Mouse (Mus musculus) MEL (cell line): ENCODE results near the gene Lmbr1. TPM values are rescaled to one million over a fixed set of nuclear protein-coding genes. Genes with fewer than 3 reads are reported as not detected.

Experiments
- DNase-seq: peaks from one replicate; pipeline ENCODE4 v3.0.0; 2011; ENCODE audit warnings: low read depth, low spot score
- H3K27ac ChIP-seq: 2 replicates; pipeline ENCODE4 v1.5.1; 2012; ENCODE audit warnings: low read depth, mild to moderate bottlenecking, control low read depth, low read length, moderate library complexity; ENCODE audit not compliant: control insufficient read depth
- H3K27me3 ChIP-seq, 2 experiments: fragments of 150-350 bp in 1 of 2; sonication (generic) in 1 of 2; 2 replicates each; pipeline ENCODE4 v1.6.1; 2012; ENCODE audit warnings: low read length in 2 of 2, mild to moderate bottlenecking in 2 of 2, improper control_type of control experiment in 1 of 2, moderate library complexity in 1 of 2; ENCODE audit not compliant: insufficient read depth in 2 of 2, control insufficient read depth in 1 of 2
- H3K36me3 ChIP-seq, 2 experiments: 2 replicates each; pipeline ENCODE4 v1.6.1; 2012 to 2014; ENCODE audit warnings: low read length in 2 of 2, improper control_type of control experiment in 1 of 2, inconsistent platforms in 1 of 2, mild to moderate bottlenecking in 1 of 2; ENCODE audit not compliant: insufficient read depth in 2 of 2, control insufficient read depth in 1 of 2
- H3K4me1 ChIP-seq, 2 experiments: fragments of 150-350 bp in 1 of 2; sonication (generic) in 1 of 2; 2 replicates each; pipeline ENCODE4 v1.6.1; 2012; ENCODE audit warnings: low read length in 2 of 2, improper control_type of control experiment in 1 of 2, mild to moderate bottlenecking in 1 of 2; ENCODE audit not compliant: insufficient read depth in 2 of 2, control insufficient read depth in 1 of 2
- H3K4me3 ChIP-seq, 2 experiments: fragments of 150-350 bp in 1 of 2; sonication (generic) in 1 of 2; 2 replicates each; pipeline ENCODE4 v1.5.1; 2012; ENCODE audit warnings: low read depth in 2 of 2, low read length in 2 of 2, mild to moderate bottlenecking in 2 of 2, moderate library complexity in 2 of 2, control low read depth in 1 of 2, improper control_type of control experiment in 1 of 2; ENCODE audit not compliant: control insufficient read depth in 1 of 2, insufficient read depth in 1 of 2
- H3K79me2 ChIP-seq: 2 replicates; pipeline ENCODE4 v1.6.1; 2012; ENCODE audit warnings: mild to moderate bottlenecking, low read length, moderate library complexity; ENCODE audit not compliant: control insufficient read depth, poor library complexity, insufficient read depth
- H3K9ac ChIP-seq: 2 replicates; pipeline ENCODE4 v1.6.1; 2012; ENCODE audit warnings: low read depth, mild to moderate bottlenecking, control low read depth, low read length, moderate library complexity; ENCODE audit not compliant: control insufficient read depth, poor library complexity, severe bottlenecking
- H3K9me3 ChIP-seq: fragments of 150-350 bp; sonication (generic); replicated peaks from 2 replicates; pipeline ENCODE4 v1.6.1; 2012; ENCODE audit warnings: mild to moderate bottlenecking, low read length, improper control_type of control experiment, moderate library complexity; ENCODE audit not compliant: insufficient read depth
- CTCF ChIP-seq, 3 experiments: IDR thresholded peaks in 2 of 3; conservative IDR thresholded peaks in 1 of 3; 2 replicates each; pipeline ENCODE4 v1.5.1; 2011 to 2012; ENCODE audit warnings: low read length in 3 of 3, low read depth in 2 of 3, mild to moderate bottlenecking in 2 of 3, improper control_type of control experiment in 1 of 3, inconsistent platforms in 1 of 3, mixed read lengths in 1 of 3, moderate library complexity in 1 of 3; ENCODE audit not compliant: control insufficient read depth in 1 of 3, insufficient read depth in 1 of 3, poor library complexity in 1 of 3, severe bottlenecking in 1 of 3
- MAFK ChIP-seq: IDR thresholded peaks from 2 replicates; pipeline ENCODE4 v1.6.1; 2011; ENCODE audit warnings: low read depth, mild to moderate bottlenecking, low read length, improper control_type of control experiment, borderline replicate concordance
- MEF2A ChIP-seq: IDR thresholded peaks from 2 replicates; pipeline ENCODE4 v1.6.1; 2014; ENCODE audit warnings: low read depth, mild to moderate bottlenecking, inconsistent platforms, low read length, improper control_type of control experiment; ENCODE audit not compliant: poor library complexity, insufficient replicate concordance, severe bottlenecking; ENCODE audit errors: extremely low read depth
- NELFE ChIP-seq: IDR thresholded peaks from 2 replicates; pipeline ENCODE4 v1.6.1; 2011; ENCODE audit warnings: low read depth, low read length, improper control_type of control experiment
- TBP ChIP-seq: IDR thresholded peaks from 2 replicates; pipeline ENCODE4 v1.8.0; 2011; ENCODE audit warnings: low read depth, low read length, improper control_type of control experiment
- TCF12 ChIP-seq: IDR thresholded peaks from 2 replicates; pipeline ENCODE4 v1.6.1; 2014; ENCODE audit warnings: low read depth, mild to moderate bottlenecking, inconsistent platforms, low read length, improper control_type of control experiment, moderate library complexity
- ZC3H11A ChIP-seq: IDR thresholded peaks from 2 replicates; pipeline ENCODE4 v1.6.1; 2012; ENCODE audit warnings: low read depth, mild to moderate bottlenecking, inconsistent platforms, low read length, improper control_type of control experiment
- ZMIZ1 ChIP-seq: IDR thresholded peaks from 2 replicates; pipeline ENCODE4 v1.6.1; 2012; ENCODE audit warnings: low read depth, mild to moderate bottlenecking, inconsistent platforms, low read length, improper control_type of control experiment, moderate library complexity
- polyA plus RNA-seq, 2 experiments: library from polyadenylated mRNA; stranded (reverse) in 1 of 2; unstranded in 1 of 2; fragments of >175 nt in 1 of 2; fragments of >200 nt in 1 of 2; gene quantifications; 2 replicates each; pipeline versions ENCODE4 v1.2.1 to v1.2.4; 2012; ENCODE audit warnings: low replicate concordance in 2 of 2, low read depth in 1 of 2; ENCODE audit not compliant: insufficient read length in 2 of 2, insufficient read depth in 1 of 2, missing spikeins in 1 of 2
- total RNA-seq: library from RNA; depleted of rRNA; stranded (reverse); fragments of 300-350 nt; gene quantifications from 2 replicates; pipeline ENCODE4 v1.2.3, GENCODE M21; 2012; rRNA removed

The Lmbr1 gene
- total and polyA plus RNA-seq, 3 experiments: not detected

GRCm38 (mm10) chr5:29195231-29195569 lies 183.0 kb downstream of the Lmbr1 start:
- no peaks in the 10 kb centered on the region for H3K4me1 ChIP-seq
- no peak for DNase-seq
- H3K4me3 ChIP-seq: no peak overlapping the region
- H3K9me3 ChIP-seq: no peaks in the 10 kb centered on the region
- no peak overlapping the region for H3K27ac ChIP-seq
- no peaks in the 10 kb centered on the region for H3K79me2 ChIP-seq
- no peaks in the 10 kb centered on the region for H3K36me3 ChIP-seq
- H3K27me3 ChIP-seq: no peaks in the 10 kb centered on the region
- no peak overlapping the region for H3K9ac ChIP-seq
- TF ChIP-seq ZMIZ1 (no peak), MAFK (no peak), TBP (no peak), MEF2A (no peak), ZC3H11A (no peak), NELFE (no peak), CTCF (IDR thresholded peaks at IDR 0.05 in 2 of 3, conservative IDR thresholded peaks at IDR 0.05 in 1 of 3; ENCODE audit: control insufficient read depth in 1 of 3, insufficient read depth in 1 of 3, low read depth in 2 of 3, low read length in 3 of 3, poor library complexity in 1 of 3, severe bottlenecking in 1 of 3) (no peak)

GRCm38 (mm10) chr5:29186798-29187197 lies 191.4 kb downstream of the Lmbr1 start:
- Histone ChIP-seq H3K36me3 (no peaks in the 10 kb centered on the region), H3K9ac (no peak overlapping the region), H3K79me2 (no peaks in the 10 kb centered on the region), H3K4me3 (no peak overlapping the region), H3K4me1 (no peaks in the 10 kb centered on the region), H3K27me3 (no peaks in the 10 kb centered on the region), H3K27ac (no peak overlapping the region), H3K9me3 (no peaks in the 10 kb centered on the region)
- TF ChIP-seq TCF12: no peak
- no peak for DNase-seq

Other genes with a start within 250 kb of the Lmbr1 start
- gene Rnf32, start 182.4 kb downstream of the Lmbr1 start, total RNA-seq: not detected in 2 replicates
- not detected for gene Rnf32, start 182.4 kb downstream of the Lmbr1 start, polyA plus RNA-seq
- 60.2 and 67.3 TPM in 2 replicates for gene Nom1, start 56.3 kb upstream of the Lmbr1 start, total RNA-seq
- gene Nom1, start 56.3 kb upstream of the Lmbr1 start, polyA plus RNA-seq: 10 to 100 TPM in 1 of 2 experiments, not detected in 1; 41.4 TPM
- gene Mnx1, start 100.1 kb upstream of the Lmbr1 start, total RNA-seq: not detected in 2 replicates
- gene Mnx1, start 100.1 kb upstream of the Lmbr1 start, polyA plus RNA-seq: not detected
- 39.6 and 39.9 TPM in 2 replicates for gene Ube3c, start 190.9 kb upstream of the Lmbr1 start, total RNA-seq
- 10 to 100 TPM in 1 of 2 experiments, not detected in 1; 34.7 TPM for gene Ube3c, start 190.9 kb upstream of the Lmbr1 start, polyA plus RNA-seq